In genomic region chr3:142443710-142444043, GRCm38 (mm10) we compare ENCODE assay signal across 10 mouse cellular contexts. TPM values are rescaled to one million over a fixed set of nuclear protein-coding genes. Genes with fewer than 3 reads are reported as not detected.
DNase-seq lines count a peak whose midpoint lies in the region; ATAC-seq and TF ChIP-seq lines count a peak whose summit lies in the region.
"Had no signal": no experiment of that assay in that cellular context is flagged by ENCODE, and none has a peak within 500 bp of the region (broad histone marks: within the 10 kb centered on the region; RNA-seq: fewer than 3 reads in every experiment).

No protein-coding gene starts in this region.

- no peaks in the 10 kb centered on the region for H3K27me3 ChIP-seq in forebrain, embryonic 16.5 days (replicated peaks; ENCODE audit: control insufficient read depth, insufficient read depth, low read length)
- H3K27me3 ChIP-seq in forebrain, embryonic 15.5 days: no peaks in the 10 kb centered on the region
- H3K27me3 ChIP-seq in hindbrain, embryonic 15.5 days: no peaks in the 10 kb centered on the region
- H3K27me3 ChIP-seq in hindbrain, embryonic 10.5 days (ENCODE audit: insufficient read depth, poor library complexity, severe bottlenecking): no peaks in the 10 kb centered on the region
- H3K27me3 ChIP-seq in megakaryocyte, embryonic 14.5 days (replicated peaks): peaks cover 13% of the 10 kb centered on the region
- H3K27me3 ChIP-seq in midbrain, postnatal 0 days (ENCODE audit: insufficient read depth, low read length): no peaks in the 10 kb centered on the region

- H3K9ac ChIP-seq in forebrain, embryonic 16.5 days (replicated peaks; ENCODE audit: low read depth, low read length): no peak overlapping the region
- H3K9ac ChIP-seq in forebrain, embryonic 15.5 days (replicated peaks): no peak overlapping the region
- no peak overlapping the region for H3K9ac ChIP-seq in hindbrain, embryonic 15.5 days
- no peak overlapping the region for H3K9ac ChIP-seq in midbrain, postnatal 0 days (replicated peaks; ENCODE audit: low read length, poor library complexity, severe bottlenecking)
- H3K9ac ChIP-seq: limb, embryonic 12.5 days had no signal

- H3K27ac ChIP-seq in forebrain, embryonic 16.5 days (ENCODE audit: low read length): no peak overlapping the region
- no peak overlapping the region for H3K27ac ChIP-seq in forebrain, embryonic 15.5 days (replicated peaks)
- H3K27ac ChIP-seq in hindbrain, embryonic 15.5 days (replicated peaks): no peak overlapping the region
- no peak overlapping the region for H3K27ac ChIP-seq in hindbrain, embryonic 10.5 days
- H3K27ac ChIP-seq in midbrain, postnatal 0 days (ENCODE audit: low read depth, low read length): no peak overlapping the region
- H3K27ac ChIP-seq: limb, embryonic 12.5 days had no signal

- 0 out of 2 replicates have a peak, but pooled peaks cover 2% of the 10 kb centered on the region for H3K4me1 ChIP-seq in forebrain, embryonic 16.5 days (replicated peaks; ENCODE audit: control insufficient read depth, insufficient read depth, low read length)
- H3K4me1 ChIP-seq in forebrain, embryonic 15.5 days: 0 out of 2 replicates have a peak, but pooled peaks cover 7% of the 10 kb centered on the region
- H3K4me1 ChIP-seq in hindbrain, embryonic 15.5 days (replicated peaks): no peaks in the 10 kb centered on the region
- peaks cover 20% of the 10 kb centered on the region for H3K4me1 ChIP-seq in hindbrain, embryonic 10.5 days (replicated peaks)
- peaks cover 26% of the 10 kb centered on the region for H3K4me1 ChIP-seq in megakaryocyte, embryonic 14.5 days
- H3K4me1 ChIP-seq in midbrain, postnatal 0 days (ENCODE audit: insufficient read depth, low read length): 0 out of 2 replicates have a peak, but pooled peaks cover 3% of the 10 kb centered on the region

- no peaks in the 10 kb centered on the region for H3K36me3 ChIP-seq in forebrain, embryonic 16.5 days (ENCODE audit: control insufficient read depth, insufficient read depth)
- H3K36me3 ChIP-seq in forebrain, embryonic 15.5 days: no peaks in the 10 kb centered on the region
- no peaks in the 10 kb centered on the region for H3K36me3 ChIP-seq in hindbrain, embryonic 15.5 days
- H3K36me3 ChIP-seq in hindbrain, embryonic 10.5 days: no peaks in the 10 kb centered on the region
- H3K36me3 ChIP-seq in megakaryocyte, embryonic 14.5 days (replicated peaks; ENCODE audit: low read length): no peaks in the 10 kb centered on the region
- H3K36me3 ChIP-seq in midbrain, postnatal 0 days (ENCODE audit: insufficient read depth, low read length): no peaks in the 10 kb centered on the region
- H3K36me3 ChIP-seq: G1E; limb, embryonic 12.5 days had no signal

- no peak for DNase-seq in hindbrain, embryonic 10.5 days (ENCODE audit: low spot score)
- no peak for DNase-seq in midbrain, postnatal 0 days (ENCODE audit: low spot score)

- WGBS in forebrain, embryonic 16.5 days: 22% methylated on average over 4 of the region's 4 CpGs
- WGBS in forebrain, embryonic 15.5 days: 38% methylated on average over 4 of the region's 4 CpGs
- WGBS in hindbrain, embryonic 15.5 days: 24% methylated on average over 4 of the region's 4 CpGs
- WGBS in hindbrain, embryonic 10.5 days: 24% methylated on average over 4 of the region's 4 CpGs
- 33% methylated on average over 4 of the region's 4 CpGs for WGBS in midbrain, postnatal 0 days

- H3K4me2 ChIP-seq in forebrain, embryonic 16.5 days (ENCODE audit: low read length): no peak overlapping the region
- no peak overlapping the region for H3K4me2 ChIP-seq in forebrain, embryonic 15.5 days (replicated peaks)
- 0 out of 2 replicates have a peak overlapping the region, but pooled peaks have one; percentile 11 for H3K4me2 ChIP-seq in hindbrain, embryonic 15.5 days
- H3K4me2 ChIP-seq in midbrain, postnatal 0 days (ENCODE audit: low read depth, low read length, poor library complexity, severe bottlenecking): 0 out of 2 replicates have a peak overlapping the region, but pooled peaks have one; percentile 15

- no peak overlapping the region for H3K4me3 ChIP-seq in forebrain, embryonic 16.5 days (replicated peaks; ENCODE audit: low read length)
- no peak overlapping the region for H3K4me3 ChIP-seq in forebrain, embryonic 15.5 days
- no peak overlapping the region for H3K4me3 ChIP-seq in hindbrain, embryonic 15.5 days
- H3K4me3 ChIP-seq in hindbrain, embryonic 10.5 days: no peak overlapping the region
- peak overlapping the region; percentile 88 for H3K4me3 ChIP-seq in megakaryocyte, embryonic 14.5 days (replicated peaks)
- no peak overlapping the region for H3K4me3 ChIP-seq in midbrain, postnatal 0 days (ENCODE audit: low read depth, low read length)
- H3K4me3 ChIP-seq: limb, embryonic 12.5 days had no signal

- 0 out of 2 replicates have a peak, but pooled peaks have one; percentile 10 for ATAC-seq in forebrain, embryonic 16.5 days
- ATAC-seq in forebrain, embryonic 15.5 days (replicated peaks): no peak
- ATAC-seq in hindbrain, embryonic 15.5 days (ENCODE audit: low FRiP score, low read depth): no peak
- no peak for ATAC-seq in megakaryocyte, adult 5-6 weeks (ENCODE audit: poor library complexity, severe bottlenecking)
- 0 out of 2 replicates have a peak, but pooled peaks have one; percentile 16 for ATAC-seq in midbrain, postnatal 0 days (ENCODE audit: low FRiP score)
- no peak for ATAC-seq in monocyte, adult 5-6 weeks (replicated peaks; ENCODE audit: insufficient number of reproducible peaks, low FRiP score, low TSS enrichment, poor library complexity, severe bottlenecking)

- H3K9me3 ChIP-seq in forebrain, embryonic 16.5 days (ENCODE audit: control insufficient read depth, low read length): no peaks in the 10 kb centered on the region
- no peaks in the 10 kb centered on the region for H3K9me3 ChIP-seq in forebrain, embryonic 15.5 days
- no peaks in the 10 kb centered on the region for H3K9me3 ChIP-seq in hindbrain, embryonic 15.5 days
- no peaks in the 10 kb centered on the region for H3K9me3 ChIP-seq in hindbrain, embryonic 10.5 days
- H3K9me3 ChIP-seq in megakaryocyte, embryonic 14.5 days: no peaks in the 10 kb centered on the region
- H3K9me3 ChIP-seq in midbrain, postnatal 0 days (ENCODE audit: low read length): no peaks in the 10 kb centered on the region
- H3K9me3 ChIP-seq: G1E; limb, embryonic 12.5 days had no signal

- no peak for TF ChIP-seq CTCF in midbrain, postnatal 0 days (IDR thresholded peaks at IDR 0.05)

RNA-seq across cellular contexts. Expression of gene Pdlim5, which starts 48.2 kb away (rescaled TPM):
- 10.0 and 11.5 TPM in 2 replicates for polyA plus RNA-seq in forebrain, embryonic 16.5 days (2015; fragmentation: Nextera tagmentation; extraction: Ambion mirVana)
- 9.8 and 10.8 TPM in 2 replicates for polyA plus RNA-seq in forebrain, embryonic 15.5 days (2015; fragmentation: Nextera tagmentation; extraction: Ambion mirVana)
- 15.0 and 16.0 TPM in 2 replicates for polyA plus RNA-seq in hindbrain, embryonic 15.5 days (2015; fragmentation: Nextera tagmentation; extraction: Ambion mirVana)
- 14.6 and 19.3 TPM in 2 replicates for polyA plus RNA-seq in hindbrain, embryonic 10.5 days (2016; fragmentation: Nextera tagmentation; extraction: Ambion mirVana)
- 44.2 and 57.1 TPM in 2 replicates for polyA plus RNA-seq in megakaryocyte, embryonic 14.5 days (2012; ENCODE audit: insufficient read depth, low replicate concordance)
- 52.0 and 54.7 TPM in 2 replicates for total RNA-seq in megakaryocyte, adult 5-6 weeks (2015)
- 42.0 and 43.7 TPM in 2 replicates for total RNA-seq in megakaryocyte, adult 5-6 weeks (2017)
- 28.1 and 29.1 TPM in 2 replicates for total RNA-seq in midbrain, postnatal 0 days (2014; rRNA removed)
- polyA plus RNA-seq in midbrain, postnatal 0 days (2015; fragmentation: Nextera tagmentation; extraction: Ambion mirVana): 12.6 and 13.7 TPM in 2 replicates
- 80.8 to 104 TPM (median 80.9 TPM) in 3 replicates for total RNA-seq in monocyte, adult 5-6 weeks (2017)

RNA-seq across cellular contexts. Expression of gene Gbp5, which starts 50.1 kb away (rescaled TPM):
- polyA plus RNA-seq in forebrain, embryonic 16.5 days (2015; fragmentation: Nextera tagmentation; extraction: Ambion mirVana): not detected in 2 replicates
- 0.06 and 0.08 TPM in 2 replicates for polyA plus RNA-seq in forebrain, embryonic 15.5 days (2015; fragmentation: Nextera tagmentation; extraction: Ambion mirVana)
- 0.18 and 0.28 TPM in 2 replicates for polyA plus RNA-seq in hindbrain, embryonic 15.5 days (2015; fragmentation: Nextera tagmentation; extraction: Ambion mirVana)
- polyA plus RNA-seq in hindbrain, embryonic 10.5 days (2016; fragmentation: Nextera tagmentation; extraction: Ambion mirVana): 0.07 TPM in 1 of 2 replicates, not detected in the other
- polyA plus RNA-seq in megakaryocyte, embryonic 14.5 days (2012; ENCODE audit: insufficient read depth, low replicate concordance): 0.45 TPM in 1 of 2 replicates, not detected in the other
- 2.9 and 3.6 TPM in 2 replicates for total RNA-seq in megakaryocyte, adult 5-6 weeks (2015)
- total RNA-seq in megakaryocyte, adult 5-6 weeks (2017): 4.9 and 5.0 TPM in 2 replicates
- total RNA-seq in midbrain, postnatal 0 days (2014; rRNA removed): 0.19 and 1.0 TPM in 2 replicates
- 0.23 and 0.39 TPM in 2 replicates for polyA plus RNA-seq in midbrain, postnatal 0 days (2015; fragmentation: Nextera tagmentation; extraction: Ambion mirVana)
- total RNA-seq in monocyte, adult 5-6 weeks (2017): 12.7 to 31.6 TPM (median 16.9 TPM) in 3 replicates
- polyA plus RNA-seq: G1E; limb, embryonic 12.5 days had no signal

Comparison
In these comparisons a context has a peak if more than half of its experiments do, and no peak if none do; other contexts are left out.
1. ATAC-seq: peak in forebrain, embryonic 16.5 days (single experiment) and midbrain, postnatal 0 days (single experiment); none in forebrain, embryonic 15.5 days (single experiment), hindbrain, embryonic 15.5 days (single experiment), megakaryocyte, adult 5-6 weeks (single experiment) and monocyte, adult 5-6 weeks (single experiment).
2. H3K4me2 ChIP-seq: peak in hindbrain, embryonic 15.5 days (single experiment) and midbrain, postnatal 0 days (single experiment); none in forebrain, embryonic 16.5 days (single experiment) and forebrain, embryonic 15.5 days (single experiment).